Mouse (Mus musculus): ENCODE results near the gene Adcy1. TPM values are rescaled to one million over a fixed set of nuclear protein-coding genes. Genes with fewer than 3 reads are reported as not detected.

The Adcy1 gene
- total and polyA plus RNA-seq, 2 experiments = under 0.01 to 0.16 TPM

DNA sequence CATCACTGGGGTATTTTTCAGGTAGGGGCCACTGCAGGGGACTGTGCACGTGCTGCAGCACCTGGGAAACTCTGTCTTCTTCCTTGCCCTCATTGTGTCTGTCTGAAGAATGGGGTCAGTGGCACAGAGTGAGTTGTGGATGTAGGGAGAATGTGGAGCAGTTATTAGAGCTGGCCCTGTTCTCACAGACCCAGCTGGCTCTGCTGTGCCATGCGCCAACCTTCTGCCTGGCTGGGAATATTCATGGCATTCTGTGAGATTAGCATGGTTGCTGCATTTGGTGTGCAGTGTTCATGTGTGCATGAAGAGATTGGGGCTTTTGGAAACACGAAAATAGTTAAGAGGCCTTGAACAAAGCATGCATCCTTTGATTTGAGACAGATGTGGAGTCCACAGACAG is 10.3 kb downstream of the Adcy1 start:
- H3K27me3 ChIP-seq (ENCODE audit: control insufficient read depth, insufficient read depth, low read length) = no peaks in the 10 kb centered on the region
- DNase-seq (ENCODE audit: extremely low read depth, low read depth, low spot score) = no peak
- no peak overlapping the region for H3K4me3 ChIP-seq (ENCODE audit: insufficient read depth, low read depth, low read length)
- no peaks in the 10 kb centered on the region for H3K36me3 ChIP-seq (ENCODE audit: control insufficient read depth, insufficient read depth, low read length)
- H3K4me1 ChIP-seq (ENCODE audit: control insufficient read depth, insufficient read depth, low read length) = no peaks in the 10 kb centered on the region
- H3K27ac ChIP-seq (replicated peaks; ENCODE audit: insufficient read depth, low read depth, low read length) = no peak overlapping the region
- 80% methylated on average over 3 of the region's 3 CpGs for WGBS
- TF ChIP-seq POLR2A (IDR thresholded peaks at IDR 0.05; ENCODE audit: extremely low read depth, insufficient read depth, low read length) = no peak
- no peak overlapping the region for H3K9ac ChIP-seq (ENCODE audit: low read depth, low read length)
- H3K79me2 ChIP-seq (ENCODE audit: control insufficient read depth, insufficient read depth, low read length) = no peaks in the 10 kb centered on the region

DNA sequence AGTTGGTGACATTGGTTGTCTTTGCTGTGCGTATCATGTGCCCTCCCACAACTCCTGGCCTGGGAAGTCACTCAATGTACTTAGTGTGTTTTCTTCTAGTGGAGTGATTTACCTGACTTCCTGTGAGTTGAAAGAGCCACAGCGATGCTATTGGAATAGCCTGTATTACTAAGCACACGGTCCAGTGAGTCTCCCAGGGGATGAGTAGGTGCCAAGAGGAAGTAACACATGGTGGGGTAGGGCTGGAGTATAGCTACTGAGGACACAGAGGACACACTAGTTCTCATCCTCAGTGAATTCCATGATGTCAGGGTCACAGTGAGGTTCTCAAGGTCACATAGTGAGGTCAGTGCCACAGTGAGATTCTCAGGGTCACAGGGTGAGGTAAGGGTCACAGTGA is 13.2 kb downstream of the Adcy1 start:
- Histone ChIP-seq H3K36me3 (ENCODE audit: control insufficient read depth, insufficient read depth, low read length) (no peaks in the 10 kb centered on the region), H3K4me3 (ENCODE audit: insufficient read depth, low read depth, low read length) (no peak overlapping the region), H3K79me2 (ENCODE audit: control insufficient read depth, insufficient read depth, low read length) (no peaks in the 10 kb centered on the region), H3K9ac (ENCODE audit: low read depth, low read length) (no peak overlapping the region), H3K27me3 (ENCODE audit: control insufficient read depth, insufficient read depth, low read length) (no peaks in the 10 kb centered on the region), H3K4me1 (ENCODE audit: control insufficient read depth, insufficient read depth, low read length) (no peaks in the 10 kb centered on the region), H3K27ac (replicated peaks; ENCODE audit: insufficient read depth, low read depth, low read length) (no peak overlapping the region)
- no peak for DNase-seq (ENCODE audit: extremely low read depth, low read depth, low spot score)
- TF ChIP-seq CTCF (IDR thresholded peaks at IDR 0.05; ENCODE audit: low read depth, low read length) (no peak), POLR2A (IDR thresholded peaks at IDR 0.05; ENCODE audit: extremely low read depth, insufficient read depth, low read length) (no peak)
- 80% methylated on average over 3 of the region's 3 CpGs for WGBS

DNA sequence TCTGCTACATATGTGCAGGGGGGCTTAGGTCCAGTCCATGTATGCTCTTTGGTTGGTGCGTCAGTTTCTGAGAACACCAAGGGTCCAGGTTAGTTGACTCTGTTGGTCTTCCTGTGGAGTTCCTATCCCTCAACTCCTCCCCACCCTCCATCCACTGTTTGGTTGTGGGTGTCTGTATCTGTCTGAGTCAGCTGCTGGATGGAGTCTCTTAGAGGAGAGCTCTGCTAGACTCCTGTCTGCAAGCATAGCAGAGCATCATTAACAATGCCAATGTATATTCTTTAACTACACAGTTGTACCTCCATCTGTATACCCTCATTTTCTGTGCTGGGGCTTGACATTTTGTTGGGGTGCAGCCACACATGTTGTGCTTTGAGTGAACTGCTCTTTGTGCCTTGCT is 18.6 kb downstream of the Adcy1 start:
- WGBS = 96% methylated on average over 1 of the region's 1 CpGs
- DNase-seq (ENCODE audit: extremely low read depth, low read depth, low spot score) = no peak
- Histone ChIP-seq H3K9ac (ENCODE audit: low read depth, low read length) (no peak overlapping the region), H3K36me3 (ENCODE audit: control insufficient read depth, insufficient read depth, low read length) (no peaks in the 10 kb centered on the region), H3K27ac (replicated peaks; ENCODE audit: insufficient read depth, low read depth, low read length) (no peak overlapping the region), H3K27me3 (ENCODE audit: control insufficient read depth, insufficient read depth, low read length) (no peaks in the 10 kb centered on the region), H3K4me1 (ENCODE audit: control insufficient read depth, insufficient read depth, low read length) (no peaks in the 10 kb centered on the region), H3K4me3 (ENCODE audit: insufficient read depth, low read depth, low read length) (no peak overlapping the region), H3K79me2 (ENCODE audit: control insufficient read depth, insufficient read depth, low read length) (no peaks in the 10 kb centered on the region)
- TF ChIP-seq CTCF (IDR thresholded peaks at IDR 0.05; ENCODE audit: low read depth, low read length) (no peak), POLR2A (IDR thresholded peaks at IDR 0.05; ENCODE audit: extremely low read depth, insufficient read depth, low read length) (no peak)

DNA sequence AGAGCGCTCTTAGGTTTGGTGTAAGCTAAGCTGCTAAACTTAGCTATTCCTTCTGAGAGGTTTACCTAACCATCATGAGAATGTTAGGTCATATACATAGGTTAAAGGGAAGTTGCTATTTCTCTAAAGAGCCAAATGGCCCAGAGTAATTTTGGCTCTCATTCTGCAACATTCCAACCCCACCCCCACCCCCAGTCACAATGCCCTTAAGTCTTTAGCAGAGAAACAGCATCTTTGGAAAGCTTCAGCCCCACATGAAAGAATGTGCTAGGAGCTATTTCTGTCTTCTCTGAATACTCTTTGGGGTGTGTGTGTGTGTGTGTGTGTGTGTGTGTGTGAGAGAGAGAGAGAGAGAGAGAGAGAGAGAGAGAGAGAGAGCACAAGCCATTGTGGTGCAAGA is 20.6 kb downstream of the Adcy1 start:
- WGBS = 96% methylated on average over 1 of the region's 1 CpGs
- Histone ChIP-seq H3K27ac (replicated peaks; ENCODE audit: insufficient read depth, low read depth, low read length) (no peak overlapping the region), H3K4me3 (ENCODE audit: insufficient read depth, low read depth, low read length) (no peak overlapping the region), H3K79me2 (ENCODE audit: control insufficient read depth, insufficient read depth, low read length) (no peaks in the 10 kb centered on the region), H3K4me1 (ENCODE audit: control insufficient read depth, insufficient read depth, low read length) (no peaks in the 10 kb centered on the region), H3K36me3 (ENCODE audit: control insufficient read depth, insufficient read depth, low read length) (no peaks in the 10 kb centered on the region), H3K9ac (ENCODE audit: low read depth, low read length) (no peak overlapping the region), H3K27me3 (ENCODE audit: control insufficient read depth, insufficient read depth, low read length) (no peaks in the 10 kb centered on the region)
- no peak for DNase-seq (ENCODE audit: extremely low read depth, low read depth, low spot score)
- TF ChIP-seq CTCF (IDR thresholded peaks at IDR 0.05; ENCODE audit: low read depth, low read length) (no peak), POLR2A (IDR thresholded peaks at IDR 0.05; ENCODE audit: extremely low read depth, insufficient read depth, low read length) (no peak)

DNA sequence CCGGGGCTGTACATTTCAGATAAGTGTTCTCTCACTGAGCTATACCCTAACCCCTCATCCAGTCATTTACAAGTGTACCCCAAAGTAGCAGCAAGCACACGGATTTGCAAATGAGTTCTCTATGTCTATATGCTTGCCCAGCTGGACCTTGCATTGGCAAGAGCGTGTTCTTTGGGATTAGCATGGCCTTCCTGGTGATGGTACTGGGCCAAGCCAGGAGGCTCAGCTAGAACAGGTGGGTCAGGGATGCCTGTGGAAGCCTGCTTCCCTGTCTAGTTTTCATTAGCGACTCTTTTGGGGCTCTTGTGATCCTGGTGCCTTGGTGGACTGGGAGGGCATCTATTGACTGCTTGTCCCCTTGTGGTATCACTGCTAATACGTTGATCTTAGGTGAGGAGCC is 21.9 kb downstream of the Adcy1 start:
- TF ChIP-seq CTCF (IDR thresholded peaks at IDR 0.05; ENCODE audit: low read depth, low read length) = no peak
- no peak for TF ChIP-seq POLR2A (IDR thresholded peaks at IDR 0.05; ENCODE audit: extremely low read depth, insufficient read depth, low read length)
- Histone ChIP-seq H3K36me3 (ENCODE audit: control insufficient read depth, insufficient read depth, low read length) (no peaks in the 10 kb centered on the region), H3K4me3 (ENCODE audit: insufficient read depth, low read depth, low read length) (no peak overlapping the region), H3K27me3 (ENCODE audit: control insufficient read depth, insufficient read depth, low read length) (no peaks in the 10 kb centered on the region), H3K4me1 (ENCODE audit: control insufficient read depth, insufficient read depth, low read length) (no peaks in the 10 kb centered on the region), H3K9ac (ENCODE audit: low read depth, low read length) (no peak overlapping the region), H3K79me2 (ENCODE audit: control insufficient read depth, insufficient read depth, low read length) (no peaks in the 10 kb centered on the region), H3K27ac (replicated peaks; ENCODE audit: insufficient read depth, low read depth, low read length) (no peak overlapping the region)
- WGBS = 80% methylated on average over 5 of the region's 5 CpGs
- no peak for DNase-seq (ENCODE audit: extremely low read depth, low read depth, low spot score)

DNA sequence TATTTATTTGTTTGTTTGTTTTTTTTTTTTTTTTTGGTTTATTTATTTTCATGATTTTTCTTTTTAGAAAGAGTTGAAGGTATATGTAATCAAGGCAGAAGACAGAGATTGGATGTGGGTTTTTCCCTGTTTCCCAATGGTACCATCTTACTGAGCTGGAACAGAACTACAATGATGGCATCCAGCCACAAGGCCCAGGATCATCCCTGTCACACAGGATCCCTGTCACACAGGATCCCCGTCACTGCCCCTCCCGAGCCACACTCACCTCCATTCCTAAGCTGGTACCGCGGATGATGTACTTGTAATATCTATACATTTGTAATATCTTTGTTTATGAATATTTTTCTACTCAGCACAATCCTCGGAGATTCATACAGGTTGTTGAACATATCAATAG is 27.8 kb downstream of the Adcy1 start:
- WGBS = 94% methylated on average over 5 of the region's 5 CpGs
- H3K36me3 ChIP-seq (ENCODE audit: control insufficient read depth, insufficient read depth, low read length) = no peaks in the 10 kb centered on the region
- no peak overlapping the region for H3K27ac ChIP-seq (replicated peaks; ENCODE audit: insufficient read depth, low read depth, low read length)
- no peaks in the 10 kb centered on the region for H3K79me2 ChIP-seq (ENCODE audit: control insufficient read depth, insufficient read depth, low read length)
- TF ChIP-seq POLR2A (IDR thresholded peaks at IDR 0.05; ENCODE audit: extremely low read depth, insufficient read depth, low read length) (no peak), CTCF (IDR thresholded peaks at IDR 0.05; ENCODE audit: low read depth, low read length) (no peak)
- no peaks in the 10 kb centered on the region for H3K4me1 ChIP-seq (ENCODE audit: control insufficient read depth, insufficient read depth, low read length)
- no peak overlapping the region for H3K9ac ChIP-seq (ENCODE audit: low read depth, low read length)
- H3K27me3 ChIP-seq (ENCODE audit: control insufficient read depth, insufficient read depth, low read length) = no peaks in the 10 kb centered on the region
- no peak overlapping the region for H3K4me3 ChIP-seq (ENCODE audit: insufficient read depth, low read depth, low read length)
- no peak for DNase-seq (ENCODE audit: extremely low read depth, low read depth, low spot score)

All from liver, adult 2 months (tissue).